Mouse (Mus musculus): ENCODE results near the gene Cpxm1. TPM values are rescaled to one million over a fixed set of nuclear protein-coding genes. Genes with fewer than 3 reads are reported as not detected.
A peak's percentile ranks its signal among the peaks of the same experiment; 100 is the strongest.
"Not testable (repeated sequence)": the region's sequence is repeated elsewhere in the genome, so short reads cannot be mapped to it uniquely, and the experiment has no call there.

Cpxm1 gene
- total RNA-seq, 2 experiments from 2014 or later: 6.3 to 6.8 TPM

DNA sequence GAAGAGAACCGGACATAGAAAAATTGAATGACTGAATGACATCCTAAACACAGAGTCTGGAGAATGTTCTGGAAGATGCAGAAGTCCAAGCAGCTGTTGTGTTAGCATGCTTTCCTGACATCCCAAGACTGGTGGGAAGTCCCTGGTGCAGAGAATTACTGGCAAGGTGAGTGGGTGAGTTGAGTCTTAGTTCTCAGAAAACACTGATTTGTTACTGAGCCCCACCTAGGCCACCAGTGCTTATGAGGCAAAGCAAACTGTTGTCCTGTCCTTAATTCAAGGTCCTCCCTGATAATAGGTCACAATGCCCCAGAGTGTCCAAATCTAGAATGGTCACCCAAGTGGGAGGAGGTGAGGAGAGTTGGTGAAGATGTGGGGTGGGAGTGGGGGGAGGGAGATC is 7.6 kb upstream of the Cpxm1 start, which contains the start of the genes Gm28372 and 1700020A23Rik:
Gene Gm28372, plus strand, starts transcription at position 301 of the 400 bp plus-strand sequence.
Gene 1700020A23Rik, plus strand, starts transcription at position 321 of the 400 bp plus-strand sequence.
- DNase-seq (ENCODE audit: extremely low spot score in 1 of 2, low spot score in 1 of 2): no peak

DNA sequence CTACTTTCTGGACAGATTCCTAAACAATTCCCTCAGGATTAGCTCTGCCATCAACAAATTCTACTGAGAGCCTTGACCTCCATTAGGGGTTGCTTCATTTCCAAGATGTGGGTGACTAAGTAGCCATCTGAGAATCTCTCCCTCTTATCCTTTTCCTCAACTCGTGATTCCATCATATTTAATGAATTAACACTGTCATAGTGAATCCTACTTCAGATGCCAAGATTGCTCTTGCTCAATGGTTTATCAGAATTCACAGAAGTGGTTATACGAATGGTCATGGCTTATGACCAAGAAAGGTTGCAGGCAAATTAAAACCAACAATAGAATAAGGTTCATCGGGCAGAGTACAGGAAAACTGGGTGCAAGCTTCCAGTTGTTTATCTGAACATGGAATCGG is 4.5 kb upstream of the Cpxm1 start:
- DNase-seq (ENCODE audit: extremely low spot score in 1 of 2, low spot score in 1 of 2): no peak

DNA sequence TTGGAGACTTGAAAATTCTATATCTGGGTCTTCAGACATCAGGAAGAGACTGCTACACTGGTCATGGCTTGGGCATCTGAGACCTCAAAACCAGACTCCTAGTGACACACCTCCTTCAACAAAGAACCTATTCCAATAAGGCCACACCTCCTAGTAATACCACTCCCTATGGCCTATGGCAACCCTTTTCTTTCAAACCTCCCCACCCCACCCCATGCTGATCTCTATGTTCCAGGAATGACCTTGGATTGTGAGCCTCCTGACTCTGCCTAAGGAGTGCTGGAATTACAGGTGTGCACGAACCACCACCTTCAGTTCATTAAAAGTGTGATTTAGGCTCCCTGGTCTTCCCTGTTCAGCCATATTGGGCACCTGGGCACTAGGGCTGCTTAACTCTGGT is 2.7 kb upstream of the Cpxm1 start:
- DNase-seq (ENCODE audit: extremely low spot score in 1 of 2, low spot score in 1 of 2): no peak

DNA sequence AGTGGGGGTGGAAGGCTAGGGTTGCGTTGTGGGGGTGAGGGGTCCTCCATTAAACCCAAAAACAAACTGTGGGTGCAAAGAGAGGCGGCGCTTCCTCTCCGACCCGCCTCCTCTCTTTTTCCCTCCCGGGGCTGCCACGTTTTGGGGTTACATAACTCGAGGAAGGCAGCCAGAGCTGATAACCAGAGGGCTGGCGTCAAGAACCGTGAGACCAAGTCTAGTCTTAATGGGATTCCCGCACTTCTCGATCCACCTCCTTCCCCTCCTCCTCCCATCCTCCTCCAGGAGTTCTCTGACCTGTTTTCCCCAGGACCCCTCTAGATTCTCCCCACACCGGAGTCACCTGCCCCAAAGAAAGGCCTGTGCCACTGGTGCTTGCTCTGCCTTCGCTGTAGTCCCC is 717 bp upstream of the Cpxm1 start:
- peak in 1 of 2 experiments; percentile 31 for DNase-seq (ENCODE audit: extremely low spot score in 1 of 2, low spot score in 1 of 2)

DNA sequence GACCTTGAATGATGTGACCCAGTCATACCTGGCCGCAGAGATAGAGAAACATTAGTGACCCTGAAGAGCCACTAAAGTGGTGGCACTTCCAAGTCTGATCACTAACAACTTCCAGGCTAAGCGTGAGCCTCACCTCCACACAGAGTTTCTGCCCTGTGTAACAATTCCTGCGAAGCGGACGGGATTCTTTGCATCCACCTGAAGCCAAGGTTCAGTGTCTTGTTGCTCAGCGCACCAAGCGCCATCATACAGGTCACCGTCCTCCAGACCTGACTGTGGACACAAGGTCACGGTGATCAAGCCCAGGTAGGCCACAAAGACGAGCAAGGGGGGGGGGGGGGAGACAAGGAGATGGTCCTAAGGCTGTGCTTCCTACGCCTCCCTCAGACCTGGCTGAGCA is 1.7 kb downstream of the Cpxm1 start:
- no peak for DNase-seq (ENCODE audit: extremely low spot score in 1 of 2, low spot score in 1 of 2)

DNA sequence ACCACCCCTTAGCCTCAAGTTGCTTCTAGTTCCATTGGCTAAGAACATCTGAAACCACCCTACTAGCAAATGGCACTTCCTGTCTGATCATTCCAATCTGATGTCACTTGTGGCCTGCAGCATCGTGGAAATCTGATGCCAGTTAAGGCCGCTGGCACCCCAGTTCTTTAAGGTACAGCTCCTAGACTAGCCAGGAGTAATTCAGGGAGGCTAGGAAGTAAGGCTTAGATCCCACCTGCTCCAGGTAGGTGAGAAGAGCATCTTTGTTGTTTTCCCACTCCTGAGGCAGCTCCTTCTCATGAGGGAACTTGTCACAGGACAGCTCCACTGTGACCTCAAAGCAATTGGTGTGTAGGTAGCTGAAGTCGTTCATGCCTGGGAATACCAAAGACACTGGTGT is 4.5 kb downstream of the Cpxm1 start:
- no peak for DNase-seq (ENCODE audit: extremely low spot score in 1 of 2, low spot score in 1 of 2)

DNA sequence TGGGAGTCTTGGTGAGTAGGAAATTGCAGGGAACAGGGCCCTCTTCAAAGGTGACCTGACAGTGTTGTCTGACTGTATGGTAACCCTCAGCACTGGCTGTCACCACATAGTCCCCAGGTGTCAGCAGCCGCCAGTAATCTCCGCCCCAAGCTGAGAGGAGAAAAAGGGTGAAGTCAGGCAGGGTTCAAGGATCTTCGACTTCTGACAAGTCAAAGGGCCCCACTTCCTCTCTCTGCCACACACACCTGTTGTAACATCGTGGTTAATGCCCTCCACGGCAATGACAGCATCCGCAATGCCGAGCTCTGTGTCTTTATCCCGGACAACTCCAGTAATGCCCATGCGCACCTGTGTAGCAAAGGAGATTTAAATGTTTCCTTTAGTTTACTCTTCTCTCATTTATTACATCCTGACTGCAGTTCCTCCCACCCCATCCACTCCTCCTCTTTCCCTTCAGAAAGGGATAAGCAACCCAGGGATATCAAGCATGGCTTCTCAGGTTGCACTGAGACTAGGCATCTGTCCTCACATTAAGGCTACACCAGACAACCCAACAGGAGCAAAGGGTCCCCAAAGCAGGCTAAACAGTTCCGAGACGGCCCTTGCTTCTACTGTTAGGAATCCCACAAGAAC is 6.3 kb downstream of the Cpxm1 start:
- DNase-seq (ENCODE audit: extremely low spot score in 1 of 2, low spot score in 1 of 2): no peak

DNA sequence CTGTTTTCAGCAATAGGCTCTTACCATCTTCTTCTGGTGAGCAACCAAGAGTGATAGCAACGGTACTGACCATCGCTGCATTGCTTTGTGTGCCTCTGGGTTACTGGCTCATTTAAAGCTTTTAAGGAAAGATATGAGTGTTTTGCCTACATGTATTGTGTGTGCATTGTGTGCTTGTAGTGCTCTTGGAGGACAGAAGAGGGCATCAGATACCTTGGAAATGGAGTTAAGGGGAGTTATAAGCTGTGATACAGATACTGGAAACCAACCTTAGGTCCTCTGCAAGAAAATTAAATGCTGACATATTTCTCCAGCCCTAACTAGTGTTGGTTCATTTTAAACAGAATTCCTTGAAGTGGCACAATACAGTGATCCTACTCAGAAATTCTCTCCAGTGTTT is 8.6 kb downstream of the Cpxm1 start:
- DNase-seq (ENCODE audit: extremely low spot score in 1 of 2, low spot score in 1 of 2): no peak

DNA sequence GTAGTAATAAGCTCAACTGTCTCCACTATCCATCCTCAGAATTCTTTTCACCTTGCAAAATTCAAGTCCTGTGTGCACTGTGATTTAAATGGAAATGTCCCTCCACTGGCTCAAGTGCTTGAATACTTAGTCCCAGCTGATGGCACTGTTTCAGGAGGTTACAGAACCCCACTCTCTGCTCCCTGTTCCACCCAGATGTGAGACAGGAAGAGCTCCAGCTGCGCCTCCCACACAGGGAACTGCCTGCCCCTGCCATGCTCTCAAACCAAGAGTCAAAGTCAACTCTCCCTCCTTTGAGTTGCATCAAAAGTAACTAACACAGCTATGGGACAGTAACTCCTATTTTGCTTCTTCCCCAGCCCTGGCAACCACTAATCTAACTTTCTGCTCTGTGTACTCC is 11.2 kb downstream of the Cpxm1 start:
- no peak for DNase-seq (ENCODE audit: extremely low spot score in 1 of 2, low spot score in 1 of 2)

DNA sequence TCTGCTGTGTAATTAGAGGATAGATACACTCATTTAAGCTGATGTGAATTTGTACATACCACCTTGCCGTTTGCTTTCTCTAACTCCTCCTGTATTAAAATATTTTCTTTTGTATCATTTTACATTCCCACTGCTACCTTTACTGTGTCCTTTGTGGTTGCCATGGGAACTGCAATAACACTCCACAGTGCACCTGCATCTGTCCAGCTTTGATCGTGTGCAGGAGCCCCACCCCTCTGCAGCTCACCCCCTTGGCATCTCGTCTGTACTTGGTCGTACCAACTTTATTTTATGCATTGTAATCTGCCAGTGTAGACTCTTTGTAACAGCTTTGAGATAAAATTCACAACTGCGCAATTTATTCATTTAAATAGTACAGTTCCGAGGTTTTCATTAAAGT is 13.5 kb downstream of the Cpxm1 start:
- no peak for DNase-seq (ENCODE audit: extremely low spot score in 1 of 2, low spot score in 1 of 2)

DNA sequence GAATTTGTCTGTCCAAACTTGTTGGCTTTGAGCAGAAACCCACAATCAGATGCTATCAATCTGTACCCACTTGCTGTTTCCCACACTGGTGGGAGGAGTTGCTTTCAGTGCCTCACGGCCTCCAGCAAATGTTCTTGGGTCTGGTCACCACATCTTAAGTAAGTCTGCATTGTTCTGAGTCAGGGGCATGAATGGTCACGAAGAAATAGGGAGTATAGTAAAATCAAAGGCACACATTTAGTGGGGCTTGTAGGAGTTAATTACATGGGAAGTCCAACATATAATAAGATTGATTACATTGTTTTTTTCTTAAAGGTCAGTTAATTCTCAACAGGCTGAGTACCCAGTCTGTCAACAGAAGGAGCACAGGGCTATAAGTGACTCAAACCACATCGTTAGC is 14.2 kb downstream of the Cpxm1 start:
- no peak for DNase-seq (ENCODE audit: extremely low spot score in 1 of 2, low spot score in 1 of 2)

DNA sequence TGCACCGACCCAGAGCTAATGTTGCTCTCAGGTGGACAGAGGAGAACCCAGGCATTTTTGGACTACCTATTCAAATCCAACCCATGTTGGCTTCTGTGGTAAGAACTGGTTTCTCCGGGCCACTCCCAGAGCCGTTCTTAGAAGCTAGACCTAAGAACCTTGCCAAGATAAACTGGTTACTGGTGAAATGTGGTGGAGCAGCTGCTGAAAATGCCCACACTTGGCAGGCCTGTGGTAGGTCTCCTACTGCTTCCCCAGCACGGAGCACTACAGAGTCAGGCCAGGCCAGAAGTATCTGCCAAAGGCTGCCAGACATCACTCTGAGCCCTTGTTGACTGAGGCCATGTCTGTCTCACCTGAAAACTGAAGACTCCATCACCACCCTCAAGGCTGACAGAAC is 22.4 kb downstream of the Cpxm1 start:
- DNase-seq (ENCODE audit: extremely low spot score in 1 of 2, low spot score in 1 of 2): no peak

DNA sequence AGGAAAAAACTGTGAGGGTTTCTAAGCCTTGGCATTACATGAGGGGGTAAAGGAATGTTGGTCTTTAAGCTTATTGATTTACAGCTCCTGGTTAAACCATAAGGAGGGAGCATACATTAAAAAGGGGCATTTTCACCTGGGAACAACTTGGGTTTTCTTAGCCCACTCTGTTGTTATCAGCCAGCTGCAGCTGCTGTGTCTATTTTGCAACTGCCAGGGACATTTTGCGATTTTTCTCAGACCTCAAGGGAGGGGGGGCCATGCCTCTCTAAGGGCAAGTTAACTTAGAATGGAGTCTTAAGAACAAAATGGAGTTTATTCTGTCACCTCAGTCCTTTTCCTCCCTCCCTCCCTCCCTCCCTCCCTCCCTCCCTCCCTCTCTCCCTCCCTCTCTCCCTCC is 24.3 kb downstream of the Cpxm1 start:
- not testable (repeated sequence) for DNase-seq (ENCODE audit: extremely low spot score in 1 of 2, low spot score in 1 of 2)

DNA sequence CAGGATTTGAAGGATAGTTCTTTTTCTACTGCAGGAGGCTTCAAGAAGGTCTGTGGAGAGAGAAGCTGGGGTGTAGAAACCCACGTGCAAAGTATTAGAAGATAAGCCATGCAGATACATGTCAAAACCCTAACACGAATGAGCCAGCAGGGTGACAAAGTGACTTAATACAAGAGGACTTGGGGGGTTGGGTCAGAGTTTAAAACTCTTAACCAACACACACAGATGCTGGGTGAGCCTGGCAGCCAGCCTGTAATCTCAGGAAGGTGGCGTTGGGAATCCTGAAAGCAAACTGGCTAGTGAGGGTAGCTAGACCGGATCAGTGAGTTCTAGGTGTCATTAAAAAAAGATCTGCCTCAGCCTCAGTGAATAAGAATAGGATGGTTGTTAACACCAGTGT is 30.0 kb downstream of the Cpxm1 start:
- no peak for DNase-seq (ENCODE audit: extremely low spot score in 1 of 2, low spot score in 1 of 2)

DNA sequence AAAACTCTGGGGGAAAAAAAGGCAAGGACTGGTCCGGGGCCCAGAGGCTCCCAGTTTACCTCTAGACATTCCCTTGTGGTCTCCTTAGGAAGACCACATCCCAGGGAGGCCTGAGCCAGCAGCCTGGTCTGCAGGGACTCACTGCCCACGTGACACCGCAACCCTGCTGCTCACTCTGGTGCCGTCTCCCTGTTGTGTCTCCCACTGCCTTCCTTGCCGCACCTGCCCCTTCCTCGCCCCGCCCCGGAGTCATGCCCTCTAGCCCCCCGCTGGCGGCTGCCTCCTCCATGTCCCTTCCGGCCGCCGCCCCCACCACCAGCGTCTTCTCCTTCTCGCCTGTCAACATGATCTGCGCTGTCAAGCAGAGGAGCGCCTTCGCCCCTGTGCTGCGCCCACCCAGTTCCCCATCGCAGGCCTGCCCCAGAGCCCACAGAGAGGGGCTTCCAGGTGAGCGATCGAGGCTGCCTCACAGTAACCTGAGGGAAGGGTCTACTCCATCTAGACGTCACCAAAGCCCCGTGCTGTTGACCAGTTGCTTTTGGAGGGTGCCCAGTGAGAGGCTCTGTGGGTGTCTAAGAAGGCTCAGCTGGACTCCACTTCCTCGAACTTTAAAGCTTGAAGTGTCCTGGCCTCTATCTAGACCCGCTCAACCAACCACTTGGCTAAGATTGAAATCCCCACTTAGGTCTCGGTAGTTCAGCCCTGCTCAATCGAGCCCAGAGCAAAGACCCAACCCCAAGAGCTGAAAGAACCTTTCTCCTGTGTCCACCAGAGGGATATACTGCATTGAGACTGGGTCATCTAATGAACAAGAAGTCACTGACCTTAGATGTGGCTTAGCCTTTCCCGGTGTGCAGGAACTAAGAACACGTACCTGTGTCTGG is 31.9 kb downstream of the Cpxm1 start:
- DNase-seq (ENCODE audit: extremely low spot score in 1 of 2, low spot score in 1 of 2): no peak

DNA sequence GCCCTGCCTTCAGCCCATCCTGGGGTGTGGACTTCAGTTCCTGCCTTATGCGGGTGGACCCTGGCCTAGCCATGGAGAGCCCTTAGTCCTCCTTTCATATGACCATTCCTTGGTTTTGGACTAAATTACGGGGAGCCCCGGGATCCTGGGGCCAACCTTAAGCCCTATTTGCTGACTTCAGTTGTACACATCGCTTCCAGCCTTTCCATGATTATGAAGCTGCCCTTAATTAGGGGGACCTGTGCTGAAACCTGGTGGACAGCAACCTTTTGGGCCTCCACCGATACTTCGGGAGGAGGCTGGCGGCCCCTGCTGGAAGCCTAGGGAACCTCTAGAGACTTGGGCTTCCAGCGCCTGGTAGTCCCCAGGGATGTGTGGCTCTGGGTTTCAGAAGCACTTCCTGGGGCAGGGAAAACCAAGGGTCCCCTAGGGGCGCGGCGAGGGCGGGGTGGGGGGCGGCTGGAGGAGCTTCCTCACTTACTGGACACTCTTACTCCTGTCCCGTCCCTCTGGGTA is 34.8 kb downstream of the Cpxm1 start:
- DNase-seq (ENCODE audit: extremely low spot score in 1 of 2, low spot score in 1 of 2): peak; percentile 57 to 73

DNA sequence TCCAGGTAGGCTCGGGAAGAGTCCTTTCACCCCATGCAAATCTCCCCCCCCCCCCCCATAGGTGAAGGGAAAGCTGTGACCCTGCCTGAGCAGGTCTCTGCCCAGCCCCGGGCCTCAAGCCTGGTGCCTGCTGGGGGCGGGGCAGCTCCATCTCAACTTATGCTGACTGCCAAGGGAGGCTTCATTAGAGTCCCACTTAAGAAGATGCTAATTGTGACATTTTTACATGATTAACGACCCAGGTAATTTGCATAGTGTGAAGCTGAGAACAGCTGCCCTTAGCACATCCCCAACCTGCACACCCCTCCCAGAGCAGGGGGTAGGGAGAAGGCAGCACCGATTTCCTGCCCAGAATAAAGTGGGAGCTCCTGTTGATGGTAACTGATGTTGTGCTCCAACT is 38.5 kb downstream of the Cpxm1 start:
- DNase-seq (ENCODE audit: extremely low spot score in 1 of 2, low spot score in 1 of 2): no peak

DNA sequence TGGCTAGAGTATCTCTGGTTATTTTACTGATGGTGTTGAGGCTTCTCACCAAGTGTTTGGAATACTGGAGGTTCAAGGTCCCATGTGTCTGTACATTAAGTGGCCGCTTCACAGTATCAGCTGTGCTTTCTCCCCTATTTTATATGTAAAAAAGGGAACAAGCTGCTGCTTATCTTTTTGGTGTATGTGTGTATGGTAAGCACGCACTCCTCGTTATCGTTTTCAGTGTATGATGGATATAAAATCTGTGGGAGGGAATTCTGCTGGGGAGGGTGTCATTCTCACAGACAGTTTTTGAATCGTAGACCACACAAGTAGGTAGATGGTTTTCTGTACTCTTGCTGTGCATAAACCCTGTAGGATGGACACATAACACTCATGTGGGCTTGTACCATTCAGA is 39.8 kb downstream of the Cpxm1 start:
- DNase-seq (ENCODE audit: extremely low spot score in 1 of 2, low spot score in 1 of 2): no peak

DNA sequence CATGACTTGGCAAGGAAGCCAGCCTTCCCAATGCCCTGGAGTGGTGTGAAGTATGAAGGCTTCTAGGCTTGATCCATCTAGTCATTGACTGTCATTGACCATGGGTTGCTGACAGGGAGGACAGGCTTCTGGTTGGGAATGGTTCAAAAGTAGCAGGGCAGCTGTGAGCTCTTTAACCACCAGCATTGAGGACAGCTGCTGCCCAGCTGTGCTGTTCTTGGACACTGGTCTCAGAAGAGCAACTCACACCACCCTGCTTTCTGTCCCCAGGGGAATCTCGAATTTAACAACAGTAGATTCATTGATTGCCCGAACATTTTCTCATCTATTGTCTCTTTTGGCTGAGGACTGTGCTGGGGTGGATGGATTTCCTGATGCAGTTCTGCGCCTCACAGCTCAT is 43.5 kb downstream of the Cpxm1 start:
- no peak for DNase-seq (ENCODE audit: extremely low spot score in 1 of 2, low spot score in 1 of 2)

DNA sequence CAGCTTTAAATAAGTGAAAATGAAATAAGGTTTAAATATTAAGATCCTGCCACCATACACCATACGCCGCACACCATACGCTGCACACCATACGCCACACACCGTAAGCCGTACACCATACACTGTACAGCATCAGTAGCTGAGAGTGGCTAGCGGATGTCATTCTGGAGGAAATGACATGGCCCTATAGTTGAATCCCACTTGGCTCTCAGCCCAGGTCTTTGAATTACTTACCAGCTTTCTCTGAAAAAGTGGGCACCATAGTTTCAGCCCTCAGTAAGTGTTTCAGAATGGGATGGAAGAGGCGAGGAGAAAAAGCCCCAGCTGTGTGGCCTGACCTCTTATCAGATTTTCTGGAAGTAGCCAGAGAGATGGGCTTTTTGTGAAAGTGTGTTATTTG is 44.0 kb downstream of the Cpxm1 start:
- no peak for DNase-seq (ENCODE audit: extremely low spot score in 1 of 2, low spot score in 1 of 2)

DNA sequence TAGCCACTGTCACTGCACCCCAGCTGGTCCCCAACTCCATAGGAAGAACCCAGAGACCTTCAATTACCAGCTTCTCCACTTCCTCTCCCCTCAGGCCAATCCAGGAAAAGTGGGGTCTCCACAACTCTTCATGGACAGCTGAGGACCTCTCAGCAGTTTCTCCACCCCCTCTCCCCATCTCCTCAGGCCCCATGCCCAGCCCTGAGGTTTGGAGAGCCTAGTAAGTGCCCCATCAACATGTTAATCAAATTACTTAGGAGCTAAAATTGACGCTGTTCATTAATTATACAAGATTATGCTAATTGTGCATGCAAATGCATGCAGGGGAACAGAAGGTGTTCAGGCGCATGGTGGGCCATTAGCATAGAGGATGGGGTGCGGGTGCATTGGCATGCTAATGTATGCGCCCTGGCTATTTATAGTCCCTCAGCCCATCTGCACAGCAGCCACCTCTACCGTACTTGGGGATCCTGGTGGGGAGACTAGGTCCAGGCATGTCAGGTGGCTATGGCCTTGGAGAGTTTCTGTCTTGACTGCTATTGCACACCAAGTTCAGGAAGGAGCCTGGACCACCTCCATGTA is 45.5 kb downstream of the Cpxm1 start:
- DNase-seq (ENCODE audit: extremely low spot score in 1 of 2, low spot score in 1 of 2): peak in 1 of 2 experiments; percentile 27

Measured in layer of hippocampus, postnatal 25 days (tissue).